Mouse (Mus musculus): ENCODE measurements around the gene Ripply1.

GRCm38 (mm10) chrX:139751855-139752254 lies 30.3 kb downstream of the Ripply1 start:
- TF ChIP-seq POLR2A (IDR thresholded peaks at IDR 0.05; ENCODE audit: borderline replicate concordance, control insufficient read depth, low read depth, low read length) (no peak), CTCF (IDR thresholded peaks at IDR 0.05; ENCODE audit: control insufficient read depth, insufficient read depth, low read length) (peak; percentile 63)
